Mouse (Mus musculus) midbrain, embryonic 13.5 days (tissue): ENCODE measurements at regions not wholly inside any gene's neighbourhood (a gene's known extent, or its start where the extent isn't known, plus 50 kb on each side); places are given as distances from the start of the nearest gene placed in this dataset.
"Not testable (repeated sequence)": the region's sequence is repeated elsewhere in the genome, so short reads cannot be mapped to it uniquely, and the experiment has no call there.

ENCODE experiments used
- ATAC-seq: fragments of 200-750 bp; cut with Nextera tagmentation; 2 replicates; pipeline ENCODE4 v1.8.0; 2017; ENCODE audit warnings: mild to moderate bottlenecking, moderate TSS enrichment, moderate library complexity
- H3K27ac ChIP-seq: fragments of 300-500 bp; sonication (generic); 2 replicates; pipeline ENCODE4 v1.5.1; 2015; ENCODE audit warnings: inconsistent platforms, mild to moderate bottlenecking, moderate library complexity
- H3K27me3 ChIP-seq: fragments of 300-500 bp; sonication (generic); 2 replicates; pipeline ENCODE4 v1.6.1; 2015; ENCODE audit warnings: mild to moderate bottlenecking, inconsistent platforms
- H3K36me3 ChIP-seq: fragments of 300-500 bp; sonication (generic); 2 replicates; pipeline ENCODE4 v1.6.1; 2015; ENCODE audit warnings: mild to moderate bottlenecking, inconsistent platforms
- H3K4me1 ChIP-seq: fragments of 300-500 bp; sonication (generic); replicated peaks from 2 replicates; pipeline ENCODE4 v1.6.1; 2015; ENCODE audit warnings: inconsistent platforms
- H3K4me2 ChIP-seq: fragments of 300-500 bp; sonication (generic); replicated peaks from 2 replicates; pipeline ENCODE4 v1.6.1; 2015; ENCODE audit warnings: moderate library complexity, mild to moderate bottlenecking, inconsistent platforms
- H3K4me3 ChIP-seq: fragments of 300-500 bp; sonication (generic); replicated peaks from 2 replicates; pipeline ENCODE4 v1.5.1; 2015; ENCODE audit warnings: mild to moderate bottlenecking, inconsistent platforms
- H3K9ac ChIP-seq: fragments of 300-500 bp; sonication (generic); replicated peaks from 2 replicates; pipeline ENCODE4 v1.6.1; 2015; ENCODE audit warnings: mild to moderate bottlenecking, inconsistent platforms
- H3K9me3 ChIP-seq: fragments of 300-500 bp; sonication (generic); 2 replicates; pipeline ENCODE4 v1.6.1; 2016; ENCODE audit warnings: mild to moderate bottlenecking, inconsistent platforms
- WGBS: fragments of 180-500 bp; shearing (Covaris S2); methylation state at CpG from one replicate; pipeline ENCODE4 v1.1.7; 2015; 5-methylcytosine and 5-hydroxymethylcytosine counted together

DNA sequence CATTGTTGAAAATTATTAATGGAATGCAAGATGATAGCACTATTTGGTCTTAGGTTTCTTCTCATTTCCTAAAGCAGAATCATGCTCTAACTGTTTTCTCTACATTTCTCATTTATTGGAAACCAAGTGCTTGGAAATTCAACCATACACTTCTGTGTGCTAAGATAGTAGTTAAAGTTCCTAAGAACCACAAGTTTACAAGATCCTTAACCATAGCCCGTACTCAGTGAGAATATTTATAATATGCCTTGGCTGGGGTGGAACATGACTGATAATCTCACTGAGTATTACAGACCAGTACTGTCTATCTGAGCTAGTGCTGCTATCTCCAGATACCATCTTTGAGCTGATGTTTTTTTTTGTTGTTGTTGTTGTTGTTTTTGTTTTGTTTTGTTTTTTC lies 236.9 kb upstream of the Tmem196 start:
- H3K4me2 ChIP-seq, H3K36me3 ChIP-seq, H3K9ac ChIP-seq, H3K27ac ChIP-seq, H3K27me3 ChIP-seq, ATAC-seq, H3K4me1 ChIP-seq, H3K9me3 ChIP-seq, H3K4me3 ChIP-seq: not testable (repeated sequence)
- 92% methylated on average over 1 of the region's 1 CpGs for WGBS

DNA sequence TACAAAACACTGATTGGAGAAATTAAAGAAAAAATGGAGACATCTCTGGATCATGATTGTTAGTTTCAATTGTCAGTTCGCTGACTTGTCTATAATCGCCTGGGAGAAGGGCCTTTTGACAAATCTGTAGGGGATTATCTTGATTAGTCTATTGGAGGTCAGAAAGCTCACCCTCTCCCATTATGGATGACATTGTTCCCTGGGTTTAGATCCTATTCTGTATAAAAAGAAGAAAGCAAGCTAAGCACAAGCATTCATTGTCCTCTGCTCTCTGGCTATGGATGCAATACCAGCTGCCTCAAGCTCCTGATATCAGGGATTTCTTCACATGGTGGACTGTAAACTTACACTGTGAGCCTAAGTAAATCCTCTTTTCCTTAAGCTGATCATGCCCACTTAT lies 214.8 kb upstream of the Tmem196 start:
- 0 out of 2 replicates have a peak, but pooled peaks cover 3% of the 10 kb centered on the region for H3K4me1 ChIP-seq
- H3K4me3 ChIP-seq = no peak overlapping the region
- no peak overlapping the region for H3K4me2 ChIP-seq
- H3K9me3 ChIP-seq = no peaks in the 10 kb centered on the region
- WGBS = 8% methylated on average over 2 of the region's 2 CpGs
- no peak for ATAC-seq
- H3K27me3 ChIP-seq = peaks cover 4% of the 10 kb centered on the region; the same call in 1 of the 2 replicates
- no peak overlapping the region for H3K27ac ChIP-seq
- no peak overlapping the region for H3K9ac ChIP-seq
- H3K36me3 ChIP-seq = no peaks in the 10 kb centered on the region

DNA sequence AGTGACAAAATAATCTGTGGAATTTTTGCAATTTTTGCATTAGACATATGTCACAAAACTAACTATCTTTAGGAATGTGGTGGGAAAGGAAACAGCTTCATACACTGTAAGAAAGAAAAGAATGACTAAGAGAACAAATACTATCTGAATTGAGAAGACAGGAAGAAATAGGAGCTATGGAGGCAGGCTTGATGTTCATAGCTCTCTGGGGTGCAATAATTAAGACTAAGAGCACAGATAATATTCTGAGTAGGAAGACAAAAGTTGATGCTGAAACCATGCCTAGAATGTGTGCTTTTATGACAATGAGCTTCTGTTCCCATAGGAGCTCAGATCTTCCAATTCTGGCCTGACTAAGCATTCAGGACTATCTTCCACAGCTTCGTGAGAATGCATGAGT lies 183.0 kb upstream of the Tmem196 start:
- H3K4me1 ChIP-seq = no peaks in the 10 kb centered on the region

DNA sequence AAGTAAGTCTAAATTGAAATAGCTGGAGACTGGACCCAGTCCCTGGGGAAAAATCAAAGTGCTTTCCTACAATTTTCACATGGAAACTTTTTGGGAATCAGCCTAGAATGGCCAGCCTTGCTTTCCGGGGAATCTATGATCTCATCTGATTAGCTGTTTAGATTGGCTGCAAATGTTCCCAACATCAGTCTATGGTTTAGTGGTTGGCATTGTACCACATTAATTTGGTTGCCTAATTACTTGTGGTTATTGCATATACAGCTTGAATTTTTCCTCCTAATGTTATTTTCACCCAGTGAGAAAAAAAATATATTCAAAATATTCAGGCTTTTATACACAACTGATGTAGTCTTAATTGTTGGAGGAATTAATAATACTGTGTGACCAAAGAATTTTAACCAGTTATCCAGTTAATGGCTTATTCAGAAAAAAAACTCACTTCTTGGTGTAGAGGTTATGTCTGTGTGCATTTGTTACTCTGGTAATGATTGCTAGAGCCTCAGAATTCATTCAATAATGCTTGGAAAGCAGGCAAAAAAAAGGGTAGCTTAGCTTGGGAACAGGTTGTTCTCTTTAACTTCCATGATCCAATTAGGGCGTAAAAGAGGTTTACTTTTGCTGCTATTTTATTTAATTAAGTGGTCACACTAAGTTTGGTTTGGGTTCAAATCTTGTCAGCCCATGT lies 182.2 kb upstream of the Tmem196 start:
- no peaks in the 10 kb centered on the region for H3K27me3 ChIP-seq
- H3K4me1 ChIP-seq = no peaks in the 10 kb centered on the region
- 71% methylated on average over 2 of the region's 2 CpGs for WGBS
- no peak for ATAC-seq
- H3K4me2 ChIP-seq = no peak overlapping the region
- H3K9ac ChIP-seq = no peak overlapping the region
- H3K4me3 ChIP-seq = no peak overlapping the region
- H3K27ac ChIP-seq = no peak overlapping the region
- H3K36me3 ChIP-seq = no peaks in the 10 kb centered on the region
- no peaks in the 10 kb centered on the region for H3K9me3 ChIP-seq

More for the DNA sequence above, 183.0 kb upstream of the Tmem196 start:
- Histone ChIP-seq H3K4me3 (no peak overlapping the region), H3K27me3 (no peaks in the 10 kb centered on the region), H3K9ac (no peak overlapping the region), H3K4me2 (no peak overlapping the region), H3K9me3 (no peaks in the 10 kb centered on the region), H3K36me3 (no peaks in the 10 kb centered on the region), H3K27ac (no peak overlapping the region)
- ATAC-seq = no peak
- WGBS = 57% methylated on average over 1 of the region's 1 CpGs

DNA sequence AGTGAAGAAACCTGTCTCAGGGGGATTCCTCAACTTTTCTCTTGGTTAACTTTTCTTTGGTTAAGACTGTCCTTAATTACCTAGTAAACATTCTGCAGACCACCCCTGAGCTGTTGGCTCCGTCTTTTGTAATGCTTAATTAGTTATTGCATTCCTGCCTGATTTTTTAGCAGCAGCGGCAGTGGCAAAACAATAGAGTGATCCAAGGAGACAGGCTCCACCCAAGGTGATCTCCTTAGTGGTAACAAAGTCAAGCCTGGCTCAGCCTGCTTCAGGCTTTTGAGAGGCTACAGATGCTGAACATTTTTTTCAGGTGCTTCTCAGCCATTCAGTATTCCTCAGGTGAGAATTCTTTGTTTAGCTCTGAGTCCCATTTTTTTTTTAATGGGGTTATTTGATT lies 168.1 kb upstream of the Tmem196 start:
- no peaks in the 10 kb centered on the region for H3K27me3 ChIP-seq
- H3K9me3 ChIP-seq = no peaks in the 10 kb centered on the region
- H3K9ac ChIP-seq = no peak overlapping the region
- H3K27ac ChIP-seq = no peak overlapping the region
- H3K36me3 ChIP-seq = no peaks in the 10 kb centered on the region
- H3K4me3 ChIP-seq = no peak overlapping the region
- no peaks in the 10 kb centered on the region for H3K4me1 ChIP-seq
- no peak for ATAC-seq
- WGBS = 19% methylated on average over 2 of the region's 2 CpGs
- H3K4me2 ChIP-seq = no peak overlapping the region

DNA sequence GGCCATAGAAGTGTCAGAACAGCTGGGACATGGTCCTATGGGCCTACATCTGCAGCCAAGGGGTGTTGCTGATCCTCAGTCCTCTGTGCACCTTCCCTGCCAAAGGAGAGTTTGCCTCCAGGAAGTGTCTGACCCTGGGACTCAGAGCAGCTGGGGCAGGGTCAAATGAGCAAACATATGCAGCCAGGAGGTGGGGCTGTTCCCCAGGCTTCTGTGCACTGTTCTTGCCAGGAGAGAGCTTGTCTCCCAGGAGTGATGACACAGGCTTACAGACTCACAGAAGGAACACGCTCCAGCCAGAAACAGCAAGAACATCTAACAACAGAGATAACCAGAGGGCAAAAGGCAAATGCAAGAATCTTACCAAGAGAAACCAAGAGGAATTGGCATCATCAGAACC lies 137.9 kb upstream of the Tmem196 start:
- H3K9ac ChIP-seq = no peak overlapping the region
- H3K4me3 ChIP-seq = no peak overlapping the region
- no peaks in the 10 kb centered on the region for H3K27me3 ChIP-seq
- WGBS = 69% methylated on average over 1 of the region's 1 CpGs
- H3K4me2 ChIP-seq = no peak overlapping the region
- no peaks in the 10 kb centered on the region for H3K36me3 ChIP-seq
- no peaks in the 10 kb centered on the region for H3K4me1 ChIP-seq
- H3K27ac ChIP-seq = no peak overlapping the region
- H3K9me3 ChIP-seq = no peaks in the 10 kb centered on the region
- ATAC-seq = no peak

DNA sequence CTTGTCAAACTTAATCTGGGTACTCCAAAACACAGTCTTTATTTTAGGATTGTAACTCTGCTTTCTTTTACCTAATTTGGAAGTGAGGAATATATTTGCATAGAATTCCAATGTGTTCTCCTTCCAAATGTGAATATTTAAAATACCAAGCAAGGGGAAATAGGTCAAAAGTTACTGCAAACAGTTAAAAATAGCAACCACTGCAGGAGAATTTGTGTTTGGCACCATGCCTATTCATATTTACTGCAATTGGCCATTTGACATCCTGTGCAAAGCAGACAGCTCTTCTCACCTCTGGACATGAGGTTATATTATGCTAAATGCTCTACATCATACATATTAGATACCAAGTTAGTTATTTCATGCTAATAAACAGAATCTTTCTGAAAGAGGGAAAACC lies 129.4 kb upstream of the Tmem196 start:
- Histone ChIP-seq H3K4me1 (no peaks in the 10 kb centered on the region), H3K4me2 (no peak overlapping the region), H3K4me3 (no peak overlapping the region), H3K27me3 (no peaks in the 10 kb centered on the region), H3K27ac (no peak overlapping the region), H3K9ac (no peak overlapping the region), H3K9me3 (no peaks in the 10 kb centered on the region), H3K36me3 (no peaks in the 10 kb centered on the region)
- no peak for ATAC-seq

DNA sequence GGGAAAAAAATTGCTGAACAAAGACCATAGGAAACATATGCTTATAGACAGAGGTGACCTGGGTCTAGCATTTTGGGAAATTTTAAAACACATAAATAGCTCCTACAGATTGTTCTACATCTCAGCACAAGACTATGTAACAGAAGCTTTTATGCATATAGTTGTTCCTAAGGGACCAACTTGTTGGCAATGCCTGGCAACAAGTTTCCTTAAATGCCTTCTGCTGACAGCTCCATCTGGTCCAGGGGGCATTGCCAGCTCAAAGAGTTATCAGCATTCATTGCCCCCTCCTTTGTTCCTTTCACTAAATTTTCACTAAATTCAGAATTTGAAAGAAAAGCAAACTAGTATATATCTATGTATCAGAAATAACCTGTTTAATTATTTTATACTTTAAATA lies 106.5 kb upstream of the Tmem196 start:
- no peak overlapping the region for H3K4me2 ChIP-seq
- no peaks in the 10 kb centered on the region for H3K27me3 ChIP-seq
- no peak overlapping the region for H3K9ac ChIP-seq
- H3K9me3 ChIP-seq = no peaks in the 10 kb centered on the region
- H3K4me3 ChIP-seq = no peak overlapping the region
- H3K36me3 ChIP-seq = no peaks in the 10 kb centered on the region
- H3K27ac ChIP-seq = no peak overlapping the region
- no peaks in the 10 kb centered on the region for H3K4me1 ChIP-seq
- ATAC-seq = no peak

DNA sequence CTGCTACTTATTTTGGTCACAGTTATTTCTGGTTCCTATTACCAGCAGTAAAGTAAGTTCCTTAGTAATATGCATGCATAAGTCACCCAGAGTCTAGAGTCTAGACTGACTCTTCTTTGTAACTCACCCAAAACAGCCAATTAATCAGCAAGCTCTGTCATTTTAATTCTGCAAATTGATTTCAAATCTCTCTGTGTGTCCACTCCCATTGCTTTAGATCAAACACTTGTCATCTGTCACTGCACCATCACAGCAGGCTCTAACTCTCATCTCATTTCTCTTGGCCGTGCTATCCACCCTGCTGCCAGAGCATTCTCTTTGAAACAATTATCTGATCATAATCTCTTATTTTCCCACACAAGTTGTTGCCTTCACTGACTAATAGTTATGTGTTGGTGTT lies 63.9 kb upstream of the Tmem196 start:
- no peaks in the 10 kb centered on the region for H3K36me3 ChIP-seq
- H3K9ac ChIP-seq = no peak overlapping the region
- no peak overlapping the region for H3K4me3 ChIP-seq
- H3K9me3 ChIP-seq = no peaks in the 10 kb centered on the region
- no peaks in the 10 kb centered on the region for H3K4me1 ChIP-seq
- WGBS = 20% methylated on average over 1 of the region's 1 CpGs
- H3K27me3 ChIP-seq = no peaks in the 10 kb centered on the region
- H3K4me2 ChIP-seq = no peak overlapping the region
- no peak overlapping the region for H3K27ac ChIP-seq
- peak; percentile 62 for ATAC-seq

DNA sequence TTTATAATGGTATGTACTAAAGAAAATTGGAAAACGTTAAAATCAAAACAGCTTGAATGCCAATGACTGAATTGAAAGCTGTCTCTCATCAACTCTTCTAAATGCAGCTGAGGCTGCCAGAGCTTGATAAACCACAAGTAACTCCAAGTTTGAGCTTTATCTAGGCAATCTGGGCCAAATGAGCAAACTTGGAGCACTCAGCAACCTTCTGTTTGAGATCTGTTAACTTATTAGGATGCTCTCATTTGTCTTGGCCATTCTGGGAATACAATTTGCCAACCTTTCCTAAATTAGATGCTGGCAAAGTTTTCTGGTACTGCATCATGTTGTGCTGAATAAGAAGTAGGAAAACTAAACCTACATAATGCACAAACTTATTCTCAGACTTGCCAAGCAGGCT lies 55.6 kb upstream of the Tmem196 start:
- no peaks in the 10 kb centered on the region for H3K9me3 ChIP-seq

More for the DNA sequence above, 55.6 kb upstream of the Tmem196 start:
- Histone ChIP-seq H3K4me2 (no peak overlapping the region), H3K36me3 (no peaks in the 10 kb centered on the region), H3K4me3 (no peak overlapping the region), H3K9ac (no peak overlapping the region), H3K27me3 (no peaks in the 10 kb centered on the region), H3K4me1 (no peaks in the 10 kb centered on the region), H3K27ac (no peak overlapping the region)
- WGBS = 68% methylated on average over 1 of the region's 1 CpGs
- no peak for ATAC-seq
